Mouse (Mus musculus) gastrocnemius, postnatal 36 days (tissue): ENCODE measurements around the gene Pde4dip. TPM values are rescaled to one million over a fixed set of nuclear protein-coding genes. Genes with fewer than 3 reads are reported as not detected.

ENCODE experiments used
- DNase-seq, 2 experiments: peaks; one replicate each; pipeline ENCODE4 v3.0.0; 2022
- intact Hi-C: fragments of 180-260 bp; cut with DNase I; formaldehyde crosslinking; loops from one replicate; pipeline ENCODE4 v1.15.1; 2025
- microRNA-seq, 2 experiments: library from miRNA; unstranded; fragments of <30 nt; microRNA quantifications; one replicate each; pipeline ENCODE4 v1.2.0; 2021
- total RNA-seq, 2 experiments: library from RNA; stranded (reverse); gene quantifications; 2 replicates each; pipeline ENCODE4 v1.2.3; 2021

Pde4dip gene
- total RNA-seq, 2 experiments from 2014 or later, result 2,796 to 3,405 TPM

DNA sequence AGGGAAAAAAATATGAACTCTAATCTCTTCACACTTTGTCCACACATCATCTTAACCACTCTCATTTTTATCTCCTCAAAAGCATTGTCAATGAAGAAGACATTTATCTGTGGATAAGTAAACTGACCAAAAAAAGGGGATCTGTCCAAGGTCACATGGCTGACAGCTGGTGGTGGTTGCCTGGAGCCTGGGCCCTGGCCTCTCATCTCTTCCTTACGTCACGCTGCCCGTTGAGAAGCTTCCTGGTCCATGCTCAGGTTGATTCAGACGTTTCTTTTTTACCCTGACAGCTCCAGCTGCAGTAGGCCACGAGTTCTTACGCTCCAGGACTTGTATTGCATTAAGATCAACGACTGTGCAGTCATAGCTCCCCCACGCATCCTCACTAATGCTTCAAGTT, 222.4 kb downstream of the Pde4dip start:
- intact Hi-C loops, result no loop called here
- no peak for DNase-seq

GRCm38 (mm10) chr3:97665525-97665924, 223.0 kb downstream of the Pde4dip start:
- DNase-seq, result no peak
- intact Hi-C loops, result no loop called here

- intact Hi-C loops, result no loop called here
- no peak for DNase-seq
Measured at GRCm38 (mm10) chr3:97661206-97661605, 227.3 kb downstream of the Pde4dip start.

DNA sequence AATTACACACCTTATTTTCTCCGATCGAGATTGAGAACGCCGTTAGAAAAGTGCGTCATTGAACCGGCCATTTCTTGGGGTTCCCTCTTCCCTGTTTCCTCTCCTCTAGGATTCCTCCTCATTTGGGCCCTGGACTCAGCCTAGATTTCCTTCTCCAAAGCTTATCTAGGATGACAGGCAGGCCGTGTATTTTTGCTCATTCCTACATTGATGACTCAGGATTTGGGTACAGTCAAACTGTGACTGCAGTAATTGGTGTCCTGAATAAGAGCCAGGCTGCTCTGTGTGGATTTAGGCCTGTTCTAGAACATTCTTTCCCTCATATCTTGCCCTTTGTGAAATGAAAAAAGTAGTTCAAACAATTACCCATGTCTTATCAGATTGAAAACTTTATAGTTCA, 228.8 kb downstream of the Pde4dip start:
- intact Hi-C loops, result no loop called here

DNA sequence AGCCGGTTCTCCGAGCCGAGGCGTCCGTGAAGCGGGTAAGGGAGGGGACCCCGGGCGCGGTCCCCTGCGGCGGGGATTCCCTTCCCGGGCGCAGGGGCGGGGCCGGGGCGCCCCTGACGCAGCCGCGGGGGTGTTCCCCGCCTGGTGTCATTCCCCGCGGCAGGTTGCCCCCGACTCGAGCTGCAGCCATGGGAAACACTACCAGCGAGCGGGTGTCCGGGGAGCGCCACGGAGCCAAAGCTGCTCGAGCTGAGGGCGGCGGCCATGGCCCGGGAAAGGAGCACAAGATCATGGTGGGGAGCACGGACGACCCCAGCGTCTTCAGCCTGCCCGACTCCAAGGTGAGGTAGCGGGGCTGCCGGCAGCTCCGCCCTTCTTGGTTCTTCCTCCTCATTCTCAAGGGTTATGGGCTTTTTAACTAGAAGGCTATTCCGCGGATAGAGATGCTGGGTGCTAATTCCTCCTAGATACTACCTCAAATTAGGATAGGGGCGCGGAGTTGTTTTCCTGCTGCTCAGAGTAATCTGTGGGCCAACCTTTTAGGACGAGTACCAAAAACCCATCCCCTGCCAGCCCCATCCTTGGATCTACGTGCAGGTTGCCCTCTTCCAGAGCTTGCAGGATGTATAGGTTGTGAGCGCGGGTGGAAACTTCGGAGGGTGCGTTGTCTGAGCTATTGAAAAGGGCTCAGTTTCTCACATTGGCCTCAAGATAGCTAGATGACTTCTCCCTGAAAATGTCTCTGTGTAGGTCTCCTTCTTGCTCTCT, 229.9 kb downstream of the Pde4dip start:
- peak in 1 of 2 experiments; percentile 57 for DNase-seq
- intact Hi-C loops, result no loop called here

More for the DNA sequence above, 228.8 kb downstream of the Pde4dip start:
- DNase-seq, result no peak

GRCm38 (mm10) chr3:97657655-97658411, 230.7 kb downstream of the Pde4dip start, which contains the start of gene Prkab2:
Prkab2 (plus strand) TSS chr3:97658193.
- peak; percentile 99 for DNase-seq
- intact Hi-C loops, result loop anchor here (2.0 kb wide), 1 partner anchor 47 kb away; the partner anchor contains the start of gene Chd1l

GRCm38 (mm10) chr3:97654901-97655300, 233.6 kb downstream of the Pde4dip start:
- intact Hi-C loops, result no loop called here
- no peak for DNase-seq

GRCm38 (mm10) chr3:97653781-97654180, 234.7 kb downstream of the Pde4dip start:
- no peak for DNase-seq
- intact Hi-C loops, result no loop called here

DNA sequence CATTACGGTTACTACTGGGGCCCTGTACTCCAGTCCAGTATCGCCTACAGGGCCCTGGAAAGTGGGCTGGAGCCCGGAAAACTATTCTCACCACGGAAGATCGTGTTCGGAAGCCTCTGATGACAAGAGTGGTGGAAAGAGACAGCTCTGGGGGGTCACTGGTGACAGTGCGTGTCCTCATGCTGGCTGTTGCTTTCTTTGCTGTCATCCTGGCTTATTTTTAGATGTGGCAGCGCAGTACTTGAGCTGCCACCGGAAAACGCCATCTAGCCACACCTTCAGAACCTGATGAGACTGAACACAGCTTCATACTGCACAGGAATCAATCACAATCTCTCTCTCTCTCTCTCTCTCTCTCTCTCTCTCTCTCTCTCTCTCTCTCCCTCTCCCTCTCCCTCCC, 236.9 kb downstream of the Pde4dip start:
- DNase-seq, result no peak
- intact Hi-C loops, result no loop called here

- intact Hi-C loops, result no loop called here
- DNase-seq, result no peak
Measured at GRCm38 (mm10) chr3:97649469-97649868, 239.0 kb downstream of the Pde4dip start.

- intact Hi-C loops, result no loop called here
- DNase-seq, result no peak
Measured at GRCm38 (mm10) chr3:97649022-97649421, 239.5 kb downstream of the Pde4dip start.

- no peak for DNase-seq
- intact Hi-C loops, result no loop called here
Measured at GRCm38 (mm10) chr3:97648518-97648917, 240.0 kb downstream of the Pde4dip start.

GRCm38 (mm10) chr3:97642001-97642400, 246.5 kb downstream of the Pde4dip start:
- intact Hi-C loops, result no loop called here

GRCm38 (mm10) chr3:97641396-97641795, 247.1 kb downstream of the Pde4dip start:
- no peak for DNase-seq
- intact Hi-C loops, result no loop called here

More at GRCm38 (mm10) chr3:97642001-97642400, 246.5 kb downstream of the Pde4dip start:
- no peak for DNase-seq

Small RNA genes within 50 kb of the gene (microRNA-seq; reads per million reads assigned to microRNA genes)
- 0 to 0.74 reads per million in 2 experiments for gene Mir7225

Other genes with a start within 250 kb of the Pde4dip start
- 100 to 1,000 TPM; 178 to 198 TPM for gene Prkab2, start 230.5 kb downstream of the Pde4dip start, total RNA-seq
- not detected for gene Gm17651, start 214.0 kb downstream of the Pde4dip start, total RNA-seq
- gene Sec22b, start 12.5 kb upstream of the Pde4dip start, total RNA-seq, result 10 to 100 TPM; 22.0 to 24.0 TPM
- gene Notch2, start 124.8 kb upstream of the Pde4dip start, total RNA-seq, result 1 to 10 TPM; 7.7 to 8.9 TPM